Mouse (Mus musculus) stomach, embryonic 16.5 days (tissue): ENCODE measurements around the gene Nr1h2. TPM values are rescaled to one million over a fixed set of nuclear protein-coding genes. Genes with fewer than 3 reads are reported as not detected.
A peak's percentile ranks its signal among the peaks of the same experiment; 100 is the strongest.

ENCODE experiments used
- ATAC-seq: fragments of 200-750 bp; cut with Nextera tagmentation; 2 replicates; pipeline ENCODE4 v1.8.0; 2017; ENCODE audit warnings: moderate number of reproducible peaks, moderate TSS enrichment; ENCODE audit not compliant: insufficient read depth, low FRiP score
- H3K27ac ChIP-seq: fragments of 300-500 bp; sonication (generic); 2 replicates; pipeline ENCODE4 v1.5.1; 2014; ENCODE audit warnings: low read length
- H3K27me3 ChIP-seq: fragments of 300-500 bp; sonication (generic); 2 replicates; pipeline ENCODE4 v1.6.1; 2014; ENCODE audit warnings: low read length, control low read depth, mixed read lengths; ENCODE audit not compliant: control insufficient read depth, insufficient read depth
- H3K36me3 ChIP-seq: fragments of 300-500 bp; sonication (generic); 2 replicates; pipeline ENCODE4 v1.6.1; 2014; ENCODE audit warnings: low read length; ENCODE audit not compliant: control insufficient read depth, insufficient read depth
- H3K4me1 ChIP-seq: fragments of 300-500 bp; sonication (generic); 2 replicates; pipeline ENCODE4 v1.6.1; 2014; ENCODE audit warnings: low read length, control low read depth, mixed read lengths; ENCODE audit not compliant: control insufficient read depth, insufficient read depth
- H3K4me2 ChIP-seq: fragments of 300-500 bp; sonication (generic); 2 replicates; pipeline ENCODE4 v1.6.1; 2014; ENCODE audit warnings: low read depth, low read length, mixed read lengths
- H3K4me3 ChIP-seq: fragments of 300-500 bp; sonication (generic); replicated peaks from 2 replicates; pipeline ENCODE4 v1.5.1; 2014; ENCODE audit warnings: mild to moderate bottlenecking, low read length
- H3K9ac ChIP-seq: fragments of 300-500 bp; sonication (generic); 2 replicates; pipeline ENCODE4 v1.6.1; 2014; ENCODE audit warnings: low read length
- H3K9me3 ChIP-seq: fragments of 300-500 bp; sonication (generic); replicated peaks from 2 replicates; pipeline ENCODE4 v1.6.1; 2016; ENCODE audit warnings: low read length, control low read depth; ENCODE audit not compliant: control insufficient read depth
- WGBS: fragments of 180-500 bp; shearing (Covaris S2); extraction: QIAGEN DNeasy Blood & Tissue Kit; methylation state at CpG from one replicate; pipeline ENCODE4 v1.1.7; 2014; 5-methylcytosine and 5-hydroxymethylcytosine counted together
- polyA plus RNA-seq: library from polyadenylated mRNA; unstranded; fragments of >200 nt; fragmentation: Nextera tagmentation; extraction: Ambion mirVana; gene quantifications from 2 replicates; pipeline ENCODE4 v1.2.1, GENCODE M21; 2015

Nr1h2 gene
- polyA plus RNA-seq, 1 experiment from 2014 or later: 62.0 TPM

- H3K9ac ChIP-seq: no peak overlapping the region
- no peaks in the 10 kb centered on the region for H3K9me3 ChIP-seq
- no peaks in the 10 kb centered on the region for H3K36me3 ChIP-seq
- ATAC-seq: no peak
- 40% methylated on average over 6 of the region's 6 CpGs for WGBS
- H3K27me3 ChIP-seq: peaks cover 55% of the 10 kb centered on the region
- no peak overlapping the region for H3K4me2 ChIP-seq
- H3K27ac ChIP-seq: no peak overlapping the region
- no peak overlapping the region for H3K4me3 ChIP-seq
- H3K4me1 ChIP-seq: peaks cover 21% of the 10 kb centered on the region
Measured at GRCm38 (mm10) chr7:44587676-44588075, 33.9 kb upstream of the Nr1h2 start.

GRCm38 (mm10) chr7:44586930-44587329 lies 33.2 kb upstream of the Nr1h2 start:
- WGBS: 1% methylated on average over 18 of the region's 18 CpGs
- Histone ChIP-seq H3K9ac (no peak overlapping the region; the same call in 1 of the 2 replicates), H3K4me2 (peak overlapping the region; percentile 43)

GRCm38 (mm10) chr7:44586518-44586917 lies 32.8 kb upstream of the Nr1h2 start:
- no peaks in the 10 kb centered on the region for H3K36me3 ChIP-seq
- no peaks in the 10 kb centered on the region for H3K9me3 ChIP-seq
- H3K4me2 ChIP-seq: peak overlapping the region; percentile 43
- no peak overlapping the region for H3K27ac ChIP-seq
- H3K27me3 ChIP-seq: peaks cover 43% of the 10 kb centered on the region
- H3K4me1 ChIP-seq: peaks cover 21% of the 10 kb centered on the region
- 0 out of 2 replicates have a peak overlapping the region, but pooled peaks have one; percentile 33 for H3K9ac ChIP-seq
- no peak for ATAC-seq
- 13% methylated on average over 19 of the region's 19 CpGs for WGBS
- peak overlapping the region; percentile 21 for H3K4me3 ChIP-seq

More at GRCm38 (mm10) chr7:44586930-44587329, 33.2 kb upstream of the Nr1h2 start:
- Histone ChIP-seq H3K36me3 (no peaks in the 10 kb centered on the region), H3K27ac (no peak overlapping the region), H3K27me3 (peaks cover 47% of the 10 kb centered on the region), H3K4me1 (peaks cover 21% of the 10 kb centered on the region), H3K4me3 (peak overlapping the region; percentile 21), H3K9me3 (no peaks in the 10 kb centered on the region)
- ATAC-seq: no peak

GRCm38 (mm10) chr7:44585606-44586005 lies 31.9 kb upstream of the Nr1h2 start:
- Histone ChIP-seq H3K9ac (no peak overlapping the region), H3K4me3 (no peak overlapping the region), H3K4me1 (peaks cover 13% of the 10 kb centered on the region), H3K4me2 (no peak overlapping the region), H3K36me3 (no peaks in the 10 kb centered on the region), H3K27me3 (peaks cover 36% of the 10 kb centered on the region), H3K9me3 (no peaks in the 10 kb centered on the region), H3K27ac (no peak overlapping the region)
- 91% methylated on average over 6 of the region's 6 CpGs for WGBS
- no peak for ATAC-seq

GRCm38 (mm10) chr7:44584921-44585320 lies 31.2 kb upstream of the Nr1h2 start:
- no peak overlapping the region for H3K9ac ChIP-seq
- no peak overlapping the region for H3K27ac ChIP-seq
- ATAC-seq: no peak
- H3K36me3 ChIP-seq: no peaks in the 10 kb centered on the region
- H3K4me3 ChIP-seq: no peak overlapping the region
- WGBS: 81% methylated on average over 6 of the region's 6 CpGs
- no peaks in the 10 kb centered on the region for H3K9me3 ChIP-seq
- no peak overlapping the region for H3K4me2 ChIP-seq
- peaks cover 8% of the 10 kb centered on the region for H3K4me1 ChIP-seq
- H3K27me3 ChIP-seq: peaks cover 31% of the 10 kb centered on the region

GRCm38 (mm10) chr7:44584265-44584804 lies 30.6 kb upstream of the Nr1h2 start:
- Histone ChIP-seq H3K4me3 (no peak overlapping the region), H3K9ac (no peak overlapping the region), H3K4me1 (peaks cover 7% of the 10 kb centered on the region), H3K36me3 (no peaks in the 10 kb centered on the region), H3K27me3 (peaks cover 25% of the 10 kb centered on the region), H3K9me3 (no peaks in the 10 kb centered on the region), H3K27ac (no peak overlapping the region), H3K4me2 (no peak overlapping the region)
- 70% methylated on average over 4 of the region's 4 CpGs for WGBS
- ATAC-seq: no peak

- Histone ChIP-seq H3K27me3 (peaks cover 22% of the 10 kb centered on the region), H3K4me3 (no peak overlapping the region), H3K36me3 (no peaks in the 10 kb centered on the region), H3K27ac (no peak overlapping the region), H3K4me1 (no peaks in the 10 kb centered on the region), H3K9ac (no peak overlapping the region), H3K4me2 (no peak overlapping the region), H3K9me3 (peaks cover 4% of the 10 kb centered on the region; the same call in 1 of the 2 replicates)
- WGBS: 78% methylated on average over 1 of the region's 1 CpGs
- no peak for ATAC-seq
Measured at GRCm38 (mm10) chr7:44583146-44583545, 29.4 kb upstream of the Nr1h2 start.

GRCm38 (mm10) chr7:44582709-44583108 lies 29.0 kb upstream of the Nr1h2 start:
- Histone ChIP-seq H3K4me2 (no peak overlapping the region), H3K9ac (no peak overlapping the region), H3K4me3 (no peak overlapping the region), H3K9me3 (peaks cover 4% of the 10 kb centered on the region; the same call in 1 of the 2 replicates), H3K36me3 (no peaks in the 10 kb centered on the region), H3K27me3 (peaks cover 17% of the 10 kb centered on the region), H3K4me1 (no peaks in the 10 kb centered on the region), H3K27ac (no peak overlapping the region)
- WGBS: 56% methylated on average over 5 of the region's 5 CpGs
- no peak for ATAC-seq

GRCm38 (mm10) chr7:44581637-44582036 lies 27.9 kb upstream of the Nr1h2 start:
- Histone ChIP-seq H3K4me3 (no peak overlapping the region), H3K4me1 (no peaks in the 10 kb centered on the region), H3K4me2 (no peak overlapping the region), H3K9ac (no peak overlapping the region), H3K27ac (no peak overlapping the region), H3K9me3 (peaks cover 4% of the 10 kb centered on the region; the same call in 1 of the 2 replicates), H3K27me3 (peaks cover 8% of the 10 kb centered on the region), H3K36me3 (no peaks in the 10 kb centered on the region)
- WGBS: 71% methylated on average over 6 of the region's 6 CpGs
- ATAC-seq: no peak
